Mouse (Mus musculus) heart, postnatal 0 days (tissue): ENCODE data around the gene Plekhj1.

Experiments
- CTCF ChIP-seq: IDR thresholded peaks from 2 replicates; pipeline ENCODE4 v1.5.1; 2016; ENCODE audit warnings: antibody characterized with exemption, control low read depth, low read depth
- EP300 ChIP-seq: IDR thresholded peaks from 2 replicates; pipeline ENCODE4 v1.6.1; 2016; ENCODE audit warnings: antibody characterized with exemption, low read depth

DNA sequence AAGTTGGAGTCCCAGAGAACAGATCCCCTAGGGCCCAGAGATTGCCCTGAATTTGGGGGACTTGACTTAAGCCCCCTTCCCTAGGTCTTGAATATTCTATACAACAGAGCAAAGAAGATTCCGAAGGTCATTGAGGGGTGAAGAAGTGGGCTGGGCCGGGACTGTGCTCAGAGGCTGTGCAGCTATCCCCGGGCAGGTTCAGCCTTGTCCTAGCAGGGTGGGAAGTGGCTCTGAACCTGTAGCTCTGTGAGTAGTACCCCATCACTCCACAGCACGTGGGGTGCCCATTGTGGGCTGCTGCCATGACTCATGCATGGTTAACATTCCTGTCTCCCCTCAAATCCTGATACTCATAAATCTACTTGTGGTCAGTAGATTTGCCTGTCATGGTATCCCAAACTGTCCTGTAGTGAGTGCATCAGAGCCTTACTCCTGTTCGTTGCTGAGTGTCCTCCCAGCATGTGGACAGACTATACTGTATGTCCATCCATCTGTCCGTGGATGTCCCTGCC lies 22.0 kb downstream of the Plekhj1 start:
- TF ChIP-seq CTCF (no peak), EP300 (no peak)
